8 mouse cellular contexts compared by ENCODE assay signal in the genomic region with DNA sequence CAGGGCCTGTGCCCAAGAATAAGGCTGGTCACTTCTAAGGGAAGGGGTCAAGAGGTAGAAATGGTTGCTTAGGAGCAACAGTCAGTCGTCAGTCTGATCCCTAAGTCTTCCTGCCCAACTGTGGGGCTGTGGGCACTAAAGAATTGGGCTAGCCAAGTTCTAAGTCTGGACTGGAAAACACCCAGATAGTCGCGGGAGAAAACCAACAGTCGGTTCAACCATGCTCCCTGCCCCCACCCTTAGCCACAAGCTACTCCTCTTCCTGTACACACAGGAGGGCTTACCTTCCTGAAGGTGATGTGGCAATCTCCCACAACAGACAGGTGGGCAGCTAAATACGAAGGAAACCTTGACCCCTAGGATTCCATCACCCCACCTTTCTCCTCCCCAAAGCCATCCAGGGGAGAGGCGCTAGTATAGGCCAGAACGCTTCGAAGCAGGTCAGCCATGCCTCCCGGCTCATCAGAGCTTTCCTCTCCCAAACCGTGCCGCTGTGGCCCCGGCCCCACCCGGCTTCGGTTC. TPM values are rescaled to one million over a fixed set of nuclear protein-coding genes. Genes with fewer than 3 reads are reported as not detected.
DNase-seq lines count a peak whose midpoint lies in the region; ATAC-seq and TF ChIP-seq lines count a peak whose summit lies in the region.

No protein-coding gene starts in this region.

- peak overlapping the region; percentile 85 for H3K4me3 ChIP-seq in heart, embryonic 10.5 days
- H3K4me3 ChIP-seq in hindbrain, embryonic 11.5 days (ENCODE audit: low read depth, low read length), result peak overlapping the region; percentile 64
- peak overlapping the region; percentile 63 for H3K4me3 ChIP-seq in lung, embryonic 14.5 days (ENCODE audit: low read depth, low read length)

- H3K9me3 ChIP-seq in heart, embryonic 10.5 days, result no peaks in the 10 kb centered on the region
- H3K9me3 ChIP-seq in hindbrain, embryonic 11.5 days (ENCODE audit: control insufficient read depth, low read length), result no peaks in the 10 kb centered on the region
- no peaks in the 10 kb centered on the region for H3K9me3 ChIP-seq in lung, embryonic 14.5 days (ENCODE audit: low read depth, low read length)

- peaks cover 32% of the 10 kb centered on the region for H3K27me3 ChIP-seq in heart, embryonic 10.5 days (ENCODE audit: insufficient read depth, poor library complexity, severe bottlenecking)
- no peaks in the 10 kb centered on the region for H3K27me3 ChIP-seq in hindbrain, embryonic 11.5 days (ENCODE audit: control insufficient read depth, insufficient read depth, low read length)
- peaks cover 6% of the 10 kb centered on the region; the same call in 1 of the 2 replicates for H3K27me3 ChIP-seq in lung, embryonic 14.5 days (ENCODE audit: insufficient read depth, low read length)
- H3K27me3 ChIP-seq in splenic B cell, adult 2 months (ENCODE audit: control insufficient read depth, insufficient read depth, low read length, poor library complexity, severe bottlenecking), result no peaks in the 10 kb centered on the region

- peak overlapping the region; percentile 81 for H3K4me2 ChIP-seq in hindbrain, embryonic 11.5 days (replicated peaks; ENCODE audit: low read depth, low read length)
- H3K4me2 ChIP-seq in lung, embryonic 14.5 days, result peak overlapping the region; percentile 98

- whole genome bisulfite sequencing in heart, embryonic 10.5 days, result 10% methylated on average over 14 of the region's 14 CpGs
- 10% methylated on average over 14 of the region's 14 CpGs for WGBS in hindbrain, embryonic 11.5 days
- WGBS in lung, embryonic 14.5 days, result 13% methylated on average over 14 of the region's 14 CpGs

- DNase-seq in heart, embryonic 10.5 days (ENCODE audit: low spot score), result no peak
- no peak for DNase-seq in heart, adult 9 months (ENCODE audit: low spot score in 2 of 2)
- peak; percentile 77 for DNase-seq in CD4-positive, CD25-positive, alpha-beta regulatory T cell, adult 2 months (ENCODE audit: low read depth, low spot score)
- peak; percentile 79 for DNase-seq in cerebellum, adult 9-11 months
- peak; percentile 46 for DNase-seq in hindbrain, embryonic 11.5 days (ENCODE audit: low spot score)
- DNase-seq in lung, embryonic 14.5 days, result no peak
- peak; percentile 65 for DNase-seq in splenic B cell, adult 2 months (ENCODE audit: low read depth, low spot score)
- DNase-seq in left cerebral cortex, adult 9 months (ENCODE audit: low spot score in 2 of 2), result no peak

- no peaks in the 10 kb centered on the region for H3K36me3 ChIP-seq in heart, embryonic 10.5 days
- H3K36me3 ChIP-seq in hindbrain, embryonic 11.5 days (ENCODE audit: control insufficient read depth, insufficient read depth, low read length), result no peaks in the 10 kb centered on the region
- no peaks in the 10 kb centered on the region for H3K36me3 ChIP-seq in lung, embryonic 14.5 days (ENCODE audit: insufficient read depth)
- H3K36me3 ChIP-seq in splenic B cell, adult 2 months (ENCODE audit: control insufficient read depth, insufficient read depth, low read length, poor library complexity, severe bottlenecking), result no peaks in the 10 kb centered on the region

- H3K9ac ChIP-seq in hindbrain, embryonic 11.5 days (ENCODE audit: low read depth, low read length), result peak overlapping the region; percentile 90
- H3K9ac ChIP-seq in lung, embryonic 14.5 days, result peak overlapping the region; percentile 62

- no peak for TF ChIP-seq CTCF in lung, embryonic 14.5 days (IDR thresholded peaks at IDR 0.05; ENCODE audit: low read depth)

- peaks cover 16% of the 10 kb centered on the region for H3K4me1 ChIP-seq in heart, embryonic 10.5 days
- H3K4me1 ChIP-seq in hindbrain, embryonic 11.5 days (replicated peaks; ENCODE audit: control insufficient read depth, insufficient read depth, low read length), result peaks cover 2% of the 10 kb centered on the region; the same call in 1 of the 2 replicates
- no peaks in the 10 kb centered on the region; the same call in 1 of the 2 replicates for H3K4me1 ChIP-seq in lung, embryonic 14.5 days (ENCODE audit: insufficient read depth)

- peak; percentile 0; the same call in 1 of the 2 replicates for ATAC-seq in hindbrain, embryonic 11.5 days (ENCODE audit: low FRiP score)
- peak; percentile 30; the same call in 1 of the 2 replicates for ATAC-seq in lung, embryonic 14.5 days (ENCODE audit: insufficient read depth)

- H3K27ac ChIP-seq in heart, embryonic 10.5 days, result peak overlapping the region; percentile 78
- peak overlapping the region; percentile 68; the same call in 1 of the 2 replicates for H3K27ac ChIP-seq in hindbrain, embryonic 11.5 days (ENCODE audit: low read depth, low read length)
- no peak overlapping the region for H3K27ac ChIP-seq in lung, embryonic 14.5 days (ENCODE audit: low read depth)

RNA-seq across cellular contexts. Expression of a gene that starts 1.4 kb away (rescaled TPM):
- 4.7 and 7.3 TPM in 2 replicates for polyA plus RNA-seq in heart, embryonic 10.5 days (2016; fragmentation: Nextera tagmentation; extraction: Ambion mirVana)
- polyA plus RNA-seq in hindbrain, embryonic 11.5 days (2014; fragmentation: Nextera tagmentation; extraction: Ambion mirVana), result 56.7 and 60.0 TPM in 2 replicates
- 5.9 and 6.1 TPM in 2 replicates for polyA plus RNA-seq in lung, embryonic 14.5 days (2014; fragmentation: Nextera tagmentation; extraction: Ambion mirVana)

Comparison
In these comparisons a context has a peak if more than half of its experiments do, and no peak if none do; other contexts are left out.
1. DNase-seq: peak in CD4-positive, CD25-positive, alpha-beta regulatory T cell, adult 2 months (single experiment), cerebellum, adult 9-11 months (single experiment), hindbrain, embryonic 11.5 days (single experiment) and splenic B cell, adult 2 months (single experiment); none in heart, embryonic 10.5 days (single experiment), heart, adult 9 months (0 of 2), lung, embryonic 14.5 days (single experiment) and left cerebral cortex, adult 9 months (0 of 2).
2. Peak in every context shown above with its lines, with median percentiles within 50 percentile points of each other: H3K4me3 ChIP-seq.